Comparison of ENCODE assay signal across 8 mouse cellular contexts in the genomic region with DNA sequence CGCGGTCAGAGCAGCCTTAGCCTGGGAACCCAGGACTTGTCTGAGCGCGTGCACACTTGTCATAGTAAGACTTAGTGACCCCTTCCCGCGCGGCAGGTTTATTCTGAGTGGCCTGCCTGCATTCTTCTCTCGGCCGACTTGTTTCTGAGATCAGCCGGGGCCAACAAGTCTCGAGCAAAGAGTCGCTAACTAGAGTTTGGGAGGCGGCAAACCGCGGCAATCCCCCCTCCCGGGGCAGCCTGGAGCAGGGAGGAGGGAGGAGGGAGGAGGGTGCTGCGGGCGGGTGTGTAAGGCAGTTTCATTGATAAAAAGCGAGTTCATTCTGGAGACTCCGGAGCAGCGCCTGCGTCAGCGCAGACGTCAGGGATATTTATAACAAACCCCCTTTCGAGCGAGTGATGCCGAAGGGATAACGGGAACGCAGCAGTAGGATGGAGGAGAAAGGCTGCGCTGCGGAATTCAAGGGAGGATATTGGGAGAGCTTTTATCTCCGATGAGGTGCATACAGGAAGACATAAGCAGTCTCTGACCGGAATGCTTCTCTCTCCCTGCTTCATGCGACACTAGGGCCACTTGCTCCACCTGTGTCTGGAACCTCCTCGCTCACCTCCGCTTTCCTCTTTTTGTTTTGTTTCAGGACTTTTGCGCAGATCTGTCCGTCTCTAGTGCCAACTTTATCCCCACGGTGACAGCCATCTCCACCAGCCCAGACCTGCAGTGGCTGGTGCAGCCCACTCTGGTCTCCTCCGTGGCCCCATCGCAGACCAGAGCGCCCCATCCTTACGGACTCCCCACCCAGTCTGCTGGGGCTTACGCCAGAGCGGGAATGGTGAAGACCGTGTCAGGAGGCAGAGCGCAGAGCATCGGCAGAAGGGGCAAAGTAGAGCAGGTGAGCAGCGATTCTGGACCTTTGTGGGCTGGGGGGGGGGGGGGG. TPM values are rescaled to one million over a fixed set of nuclear protein-coding genes. Genes with fewer than 3 reads are reported as not detected.
DNase-seq lines count a peak whose midpoint lies in the region; ATAC-seq and TF ChIP-seq lines count a peak whose summit lies in the region.

No protein-coding gene starts in this region.

- H3K4me2 ChIP-seq in forebrain, embryonic 12.5 days = peak overlapping the region; percentile 100

- H3K9ac ChIP-seq in forebrain, embryonic 12.5 days = peak overlapping the region; percentile 51

- intact Hi-C loops in heart, postnatal 36 days (cut with DNase I) = loop anchor here (1.0 to 5.0 kb wide), 3 partner anchors 11 to 127 kb away; a partner anchor contains a TSS

- peak; percentile 71 for DNase-seq in G1E (ENCODE audit: low spot score)
- peak; percentile 85 for DNase-seq in brain, embryonic 14.5 days (ENCODE audit: low read depth)
- peak; percentile 64 to 68 for DNase-seq in heart, postnatal 36 days
- peak; percentile 31 for DNase-seq in layer of hippocampus, postnatal 25 days (ENCODE audit: extremely low spot score in 1 of 2, low spot score in 1 of 2)
- DNase-seq in lung, postnatal 10 days = peak; percentile 66
- DNase-seq in right cerebral cortex, adult 18-20 months = peak; percentile 88
- DNase-seq in ovary, postnatal 14 days (ENCODE audit: low spot score) = no peak

- under 1% methylated on average over 49 of the region's 49 CpGs for WGBS in forebrain, embryonic 12.5 days

- no peak for TF ChIP-seq POLR2A in brain, embryonic 14.5 days (IDR thresholded peaks at IDR 0.05; ENCODE audit: borderline replicate concordance, extremely low read depth, insufficient read depth, insufficient read length, poor library complexity, severe bottlenecking)

- H3K4me3 ChIP-seq in G1E (ENCODE audit: low read depth, low read length) = peak overlapping the region; percentile 73
- peak overlapping the region; percentile 52 for H3K4me3 ChIP-seq in forebrain, embryonic 12.5 days (replicated peaks)

- peaks cover 66% of the 10 kb centered on the region for H3K4me1 ChIP-seq in G1E (ENCODE audit: insufficient read depth, low read depth, low read length)
- H3K4me1 ChIP-seq in forebrain, embryonic 12.5 days = peaks cover 36% of the 10 kb centered on the region

- no peaks in the 10 kb centered on the region for H3K9me3 ChIP-seq in G1E (replicated peaks)
- H3K9me3 ChIP-seq in forebrain, embryonic 12.5 days = no peaks in the 10 kb centered on the region

- H3K27ac ChIP-seq in forebrain, embryonic 12.5 days = no peak overlapping the region

- ATAC-seq in G1E (ENCODE audit: extremely low read depth, insufficient number of reproducible peaks, low FRiP score, poor library complexity, severe bottlenecking) = no peak
- no peak; the same call in 1 of the 2 replicates for ATAC-seq in forebrain, embryonic 12.5 days (ENCODE audit: low FRiP score)

- peaks cover 71% of the 10 kb centered on the region for H3K27me3 ChIP-seq in G1E (ENCODE audit: insufficient read depth, low read length)
- H3K27me3 ChIP-seq in forebrain, embryonic 12.5 days = peaks cover 64% of the 10 kb centered on the region

- no peak for TF ChIP-seq CTCF in G1E (IDR thresholded peaks at IDR 0.05; ENCODE audit: low read depth, low read length)
- TF ChIP-seq CTCF in brain, embryonic 14.5 days (IDR thresholded peaks at IDR 0.05; ENCODE audit: borderline replicate concordance, extremely low read depth, insufficient read depth, insufficient read length) = no peak

- H3K36me3 ChIP-seq in G1E (replicated peaks) = peaks cover 3% of the 10 kb centered on the region
- H3K36me3 ChIP-seq in forebrain, embryonic 12.5 days (replicated peaks) = no peaks in the 10 kb centered on the region

RNA-seq across cellular contexts. Expression of a gene that starts 0.9 kb away (rescaled TPM):
- 8.7 and 10.2 TPM in 2 replicates for total RNA-seq in G1E (2014; fragmentation: Nextera tagmentation)
- total RNA-seq in G1E (2017) = 18.3 and 18.5 TPM in 2 replicates
- polyA plus RNA-seq in G1E (2012) = 3.7 and 4.0 TPM in 2 replicates
- polyA plus RNA-seq in brain, embryonic 14.5 days (2012; rRNA removed) = 1.9 and 2.0 TPM in 2 replicates
- polyA plus RNA-seq in forebrain, embryonic 12.5 days (2016; fragmentation: Nextera tagmentation; extraction: Ambion mirVana) = 0.80 and 1.1 TPM in 2 replicates
- 10 to 100 TPM in 1 of 2 experiments, 1 to 10 TPM in 1; 2.5 to 24.3 TPM for total RNA-seq in heart, postnatal 36 days (2021)
- 10 to 100 TPM; 10.7 to 13.9 TPM for total RNA-seq in layer of hippocampus, postnatal 25 days (2021)
